Mouse (Mus musculus): ENCODE measurements around the gene Foxk1. TPM values are rescaled to one million over a fixed set of nuclear protein-coding genes. Genes with fewer than 3 reads are reported as not detected.

Gene Foxk1
- polyA plus RNA-seq, 1 experiment from 2014 or later: 6.0 TPM

DNA sequence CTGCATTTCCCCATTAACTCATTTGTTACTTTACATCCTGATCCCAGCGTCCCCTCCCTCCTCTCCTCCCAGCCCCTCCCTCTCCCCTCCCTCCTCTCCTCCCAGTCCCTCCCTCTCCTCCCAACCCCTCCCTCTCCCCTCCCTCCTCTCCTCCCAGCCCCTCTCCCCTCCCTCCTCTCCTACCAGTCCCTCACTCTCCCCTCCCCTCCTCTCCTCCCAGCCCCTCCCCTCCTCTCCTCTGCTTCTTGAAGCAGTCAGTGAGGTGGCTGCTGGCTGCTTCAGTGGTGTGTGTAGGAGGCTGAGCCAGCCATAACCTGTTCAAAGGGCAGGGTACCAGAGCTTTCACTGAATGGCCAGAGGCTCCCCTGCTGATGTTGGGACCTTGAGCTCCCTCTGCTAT, 50.5 kb downstream of the Foxk1 start:
- H3K4me1 ChIP-seq: peaks cover 12% of the 10 kb centered on the region
- no peak overlapping the region for H3K27ac ChIP-seq (replicated peaks)
- no peaks in the 10 kb centered on the region for H3K27me3 ChIP-seq (replicated peaks)
- 0% methylated on average over 1 of the region's 1 CpGs for WGBS
- H3K36me3 ChIP-seq: peaks cover 53% of the 10 kb centered on the region
- no peak overlapping the region for H3K4me2 ChIP-seq
- H3K9me3 ChIP-seq (replicated peaks): no peaks in the 10 kb centered on the region
- no peak for ATAC-seq (ENCODE audit: low FRiP score)
- no peak overlapping the region for H3K9ac ChIP-seq (replicated peaks)
- no peak overlapping the region for H3K4me3 ChIP-seq (replicated peaks)

DNA sequence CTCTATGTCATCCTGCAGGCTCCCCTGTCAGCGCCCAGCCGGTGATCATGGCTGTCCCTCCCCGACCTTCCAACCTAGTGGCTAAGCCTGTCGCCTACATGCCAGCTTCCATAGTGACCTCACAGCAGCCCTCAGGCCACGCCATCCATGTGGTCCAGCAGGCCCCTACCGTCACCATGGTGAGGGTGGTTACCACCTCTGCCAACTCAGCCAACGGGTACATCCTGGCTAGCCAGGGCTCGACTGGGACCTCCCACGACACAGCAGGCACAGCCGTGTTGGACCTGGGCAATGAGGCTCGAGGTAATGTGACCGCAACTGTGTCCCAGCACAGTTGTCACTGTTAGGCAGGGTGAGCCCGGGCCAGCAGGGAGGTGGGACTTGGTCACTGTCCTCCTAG, 52.4 kb downstream of the Foxk1 start:
- Histone ChIP-seq H3K4me2 (no peak overlapping the region), H3K9me3 (replicated peaks) (no peaks in the 10 kb centered on the region), H3K9ac (replicated peaks) (no peak overlapping the region), H3K27me3 (replicated peaks) (no peaks in the 10 kb centered on the region), H3K36me3 (peaks cover 73% of the 10 kb centered on the region), H3K27ac (replicated peaks) (no peak overlapping the region), H3K4me1 (no peaks in the 10 kb centered on the region), H3K4me3 (replicated peaks) (no peak overlapping the region)
- 94% methylated on average over 13 of the region's 13 CpGs for WGBS
- no peak for ATAC-seq (ENCODE audit: low FRiP score)

DNA sequence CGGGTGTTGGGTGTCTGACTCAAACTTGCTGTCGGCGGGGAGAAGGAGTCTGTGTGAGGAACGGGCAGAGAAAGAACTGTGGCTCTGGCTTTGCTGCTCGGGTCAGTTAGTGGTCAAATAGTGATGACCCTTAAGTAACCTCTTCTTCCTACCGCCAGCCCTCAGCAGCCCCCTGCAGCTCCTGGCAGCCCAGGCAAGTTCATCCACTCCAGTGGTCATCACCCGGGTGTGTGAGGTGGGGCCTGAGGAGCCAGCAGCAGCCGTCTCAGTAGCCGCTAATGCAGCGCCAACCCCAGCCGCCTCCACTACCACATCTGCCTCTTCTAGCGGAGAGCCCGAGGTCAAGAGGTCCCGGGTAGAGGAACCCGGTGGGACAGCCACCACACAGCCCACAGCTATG, 55.0 kb downstream of the Foxk1 start:
- H3K36me3 ChIP-seq: peaks cover 58% of the 10 kb centered on the region
- H3K4me2 ChIP-seq: no peak overlapping the region
- WGBS: 66% methylated on average over 15 of the region's 15 CpGs
- no peak overlapping the region for H3K27ac ChIP-seq (replicated peaks)
- H3K9me3 ChIP-seq (replicated peaks): no peaks in the 10 kb centered on the region
- no peak overlapping the region for H3K4me3 ChIP-seq (replicated peaks)
- no peak for ATAC-seq (ENCODE audit: low FRiP score)
- H3K9ac ChIP-seq (replicated peaks): no peak overlapping the region
- no peaks in the 10 kb centered on the region for H3K4me1 ChIP-seq
- no peaks in the 10 kb centered on the region for H3K27me3 ChIP-seq (replicated peaks)

DNA sequence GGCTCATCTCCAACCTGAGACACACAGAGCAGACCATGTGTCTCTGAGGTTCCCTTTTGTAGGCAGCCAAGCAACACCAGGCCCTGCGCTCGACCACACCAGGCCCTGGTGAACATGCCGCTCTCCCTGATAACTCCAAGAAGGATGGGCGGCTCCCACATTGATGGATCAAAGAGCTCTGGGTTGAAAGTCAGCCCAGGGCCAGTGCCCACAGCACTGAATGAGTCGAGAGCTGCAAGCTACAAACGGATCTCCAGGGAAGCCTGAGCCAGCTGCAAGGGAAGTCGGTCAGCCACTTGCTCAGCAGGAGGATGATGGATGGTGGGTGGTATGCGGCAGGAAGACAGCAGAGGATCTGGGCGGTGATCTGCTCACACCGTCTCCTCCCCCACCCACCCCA, 56.0 kb downstream of the Foxk1 start:
- H3K9ac ChIP-seq (replicated peaks): no peak overlapping the region
- 65% methylated on average over 10 of the region's 10 CpGs for WGBS
- peaks cover 56% of the 10 kb centered on the region for H3K36me3 ChIP-seq
- H3K4me3 ChIP-seq (replicated peaks): no peak overlapping the region
- H3K4me1 ChIP-seq: no peaks in the 10 kb centered on the region
- H3K27ac ChIP-seq (replicated peaks): no peak overlapping the region; the same call in 1 of the 2 replicates
- ATAC-seq (ENCODE audit: low FRiP score): no peak
- no peaks in the 10 kb centered on the region for H3K9me3 ChIP-seq (replicated peaks)
- H3K27me3 ChIP-seq (replicated peaks): no peaks in the 10 kb centered on the region
- no peak overlapping the region for H3K4me2 ChIP-seq

DNA sequence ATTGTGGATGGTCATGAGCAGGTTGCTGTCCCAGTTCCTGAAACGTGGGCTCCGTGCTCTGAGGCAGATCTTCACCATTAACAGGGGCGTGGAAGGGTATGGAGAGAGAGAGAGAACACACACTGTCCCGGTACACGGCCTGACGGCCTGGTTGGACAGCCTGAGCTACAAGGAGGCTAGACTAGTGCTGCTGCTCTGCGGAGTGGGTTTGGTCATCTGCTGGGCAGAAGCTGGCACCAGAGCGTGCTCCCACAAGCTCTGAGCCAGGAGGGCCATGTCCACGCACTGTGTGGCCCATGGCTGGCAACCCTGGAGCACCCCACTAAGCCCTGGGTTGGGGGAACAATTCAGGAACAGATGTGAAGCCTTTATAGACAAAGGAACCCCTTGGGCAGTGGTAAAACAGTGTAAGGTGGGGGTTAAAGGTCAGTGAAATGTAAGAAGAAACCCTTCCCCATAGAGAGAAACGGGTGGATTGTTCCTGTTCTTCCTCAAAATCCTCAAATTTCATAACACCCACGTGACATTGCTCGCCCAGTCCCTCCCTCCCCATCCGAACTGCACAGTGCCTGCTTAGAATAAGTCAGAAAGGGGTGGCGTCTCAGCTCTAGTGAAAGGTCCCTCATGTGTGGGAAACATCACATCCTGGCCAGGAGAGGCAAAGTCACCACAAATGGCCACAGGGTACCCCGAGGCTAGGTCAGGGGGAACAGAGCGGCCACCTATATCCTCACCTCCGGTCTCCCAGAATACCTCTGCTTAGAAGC, 57.7 kb downstream of the Foxk1 start:
- Histone ChIP-seq H3K27ac (replicated peaks) (no peak overlapping the region), H3K4me3 (replicated peaks) (no peak overlapping the region), H3K27me3 (replicated peaks) (no peaks in the 10 kb centered on the region), H3K9me3 (replicated peaks) (no peaks in the 10 kb centered on the region), H3K9ac (replicated peaks) (no peak overlapping the region), H3K4me1 (peaks cover 7% of the 10 kb centered on the region), H3K4me2 (no peak overlapping the region), H3K36me3 (peaks cover 45% of the 10 kb centered on the region)
- 93% methylated on average over 17 of the region's 17 CpGs for WGBS
- ATAC-seq (ENCODE audit: low FRiP score): no peak

DNA sequence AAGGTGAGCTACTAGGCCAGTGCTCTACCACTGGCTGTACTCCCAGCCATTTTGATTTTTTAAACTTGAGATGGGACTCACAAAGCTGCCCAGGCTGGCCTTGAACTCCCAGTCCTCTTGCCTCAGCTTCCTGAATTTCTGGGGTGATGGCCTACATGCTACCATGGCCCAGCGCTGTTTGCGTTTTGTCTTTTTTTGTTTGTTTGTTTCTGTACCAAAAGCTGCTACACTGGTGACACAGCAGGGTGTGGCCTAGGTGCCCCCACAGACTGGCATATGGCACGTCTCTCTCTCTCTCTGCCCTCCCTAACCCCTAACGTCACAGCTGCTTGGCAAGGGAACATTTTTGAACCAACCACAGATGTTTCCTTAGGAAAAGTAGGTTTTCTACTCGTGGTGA, 58.5 kb downstream of the Foxk1 start:
- H3K9ac ChIP-seq (replicated peaks): no peak overlapping the region
- H3K27me3 ChIP-seq (replicated peaks): no peaks in the 10 kb centered on the region
- no peak for ATAC-seq (ENCODE audit: low FRiP score)
- H3K4me1 ChIP-seq: peaks cover 15% of the 10 kb centered on the region
- H3K27ac ChIP-seq (replicated peaks): no peak overlapping the region
- no peak overlapping the region for H3K4me3 ChIP-seq (replicated peaks)
- WGBS: 75% methylated on average over 5 of the region's 5 CpGs
- no peak overlapping the region for H3K4me2 ChIP-seq
- H3K9me3 ChIP-seq (replicated peaks): no peaks in the 10 kb centered on the region
- H3K36me3 ChIP-seq: peaks cover 37% of the 10 kb centered on the region

DNA sequence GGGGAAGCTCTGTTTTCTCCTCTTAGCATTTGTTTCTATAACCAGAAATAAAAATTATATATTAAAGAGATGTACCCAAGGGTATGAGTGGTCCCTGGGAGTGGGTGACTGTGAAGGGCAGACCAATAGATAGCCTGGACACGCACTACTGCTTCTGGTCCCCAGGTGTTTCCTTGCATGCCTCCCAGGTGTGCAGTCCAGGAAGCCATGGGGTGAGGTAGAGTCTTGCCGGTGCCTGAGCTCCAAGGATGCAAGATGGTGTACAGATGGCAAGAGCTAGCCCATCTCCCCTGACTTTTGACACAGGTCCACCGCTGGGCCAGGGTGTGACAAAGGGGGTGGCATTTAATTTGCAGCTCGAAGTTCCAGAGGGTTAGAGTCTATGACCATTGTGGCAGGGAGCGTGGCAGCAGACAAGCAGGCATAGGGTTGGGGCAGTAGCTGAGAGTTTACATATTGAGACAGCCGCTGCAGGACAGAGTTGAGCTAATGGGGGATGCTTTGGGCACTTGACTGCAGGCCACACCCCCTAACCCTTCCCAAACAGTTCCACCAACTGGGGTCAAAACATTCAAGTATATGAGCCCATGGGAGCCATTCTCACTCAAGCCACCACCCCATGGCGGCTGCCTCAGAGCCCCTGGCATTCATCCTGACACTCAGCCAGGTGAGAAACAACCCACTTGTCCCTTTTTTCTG, 60.8 kb downstream of the Foxk1 start:
- ATAC-seq (ENCODE audit: low FRiP score): no peak
- H3K4me1 ChIP-seq: peaks cover 19% of the 10 kb centered on the region
- WGBS: 97% methylated on average over 7 of the region's 7 CpGs

DNA sequence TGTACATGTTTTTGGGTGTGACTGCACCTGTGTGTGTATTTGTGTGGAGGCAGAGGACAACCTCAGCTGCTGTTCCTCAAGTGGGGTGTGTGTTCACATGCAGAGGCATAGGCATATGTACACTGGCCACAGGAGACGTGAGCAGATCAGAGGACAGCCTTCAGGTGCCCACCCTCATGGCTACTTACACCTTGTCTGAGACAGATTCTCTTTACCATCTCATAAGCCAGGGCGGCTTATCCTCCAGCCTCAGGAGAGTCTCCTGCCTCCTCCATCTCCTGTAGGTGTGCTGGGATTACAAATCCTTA, 61.3 kb downstream of the Foxk1 start:
- H3K36me3 ChIP-seq: peaks cover 14% of the 10 kb centered on the region
- H3K4me3 ChIP-seq (replicated peaks): no peak overlapping the region
- WGBS: 88% methylated on average over 2 of the region's 2 CpGs
- no peaks in the 10 kb centered on the region for H3K27me3 ChIP-seq (replicated peaks)
- no peaks in the 10 kb centered on the region for H3K9me3 ChIP-seq (replicated peaks)
- peaks cover 19% of the 10 kb centered on the region for H3K4me1 ChIP-seq
- no peak for ATAC-seq (ENCODE audit: low FRiP score)
- H3K9ac ChIP-seq (replicated peaks): no peak overlapping the region
- H3K27ac ChIP-seq (replicated peaks): no peak overlapping the region
- H3K4me2 ChIP-seq: no peak overlapping the region

More for the DNA sequence above, 60.8 kb downstream of the Foxk1 start:
- Histone ChIP-seq H3K9me3 (replicated peaks) (no peaks in the 10 kb centered on the region), H3K36me3 (peaks cover 19% of the 10 kb centered on the region), H3K27ac (replicated peaks) (no peak overlapping the region), H3K9ac (replicated peaks) (no peak overlapping the region), H3K27me3 (replicated peaks) (no peaks in the 10 kb centered on the region), H3K4me2 (no peak overlapping the region), H3K4me3 (replicated peaks) (no peak overlapping the region)

DNA sequence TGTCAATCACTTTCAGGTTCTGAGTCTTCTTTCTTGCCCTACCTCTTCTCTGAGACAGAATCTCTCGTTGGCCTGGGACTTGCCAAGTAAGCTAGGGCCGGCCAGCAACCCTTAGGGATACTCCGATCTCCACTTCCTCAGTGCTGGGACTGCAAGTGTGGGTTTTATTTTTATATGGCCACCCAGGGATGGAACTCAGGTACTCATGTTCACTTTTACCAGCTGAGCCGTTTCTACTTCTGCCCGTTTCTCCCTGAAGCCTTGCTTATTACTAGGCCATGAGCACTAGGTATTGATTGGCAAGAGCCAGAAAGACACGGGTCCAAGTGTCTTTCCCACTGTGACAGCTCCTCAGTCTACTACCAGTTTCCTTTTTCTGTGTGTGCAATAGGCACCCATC, 61.7 kb downstream of the Foxk1 start:
- H3K4me3 ChIP-seq (replicated peaks): peak overlapping the region; percentile 79
- peak overlapping the region; percentile 89 for H3K4me2 ChIP-seq
- peak overlapping the region; percentile 86 for H3K27ac ChIP-seq (replicated peaks)
- no peaks in the 10 kb centered on the region for H3K9me3 ChIP-seq (replicated peaks)
- ATAC-seq (ENCODE audit: low FRiP score): no peak
- H3K9ac ChIP-seq (replicated peaks): peak overlapping the region; percentile 48
- 86% methylated on average over 6 of the region's 6 CpGs for WGBS
- H3K27me3 ChIP-seq (replicated peaks): no peaks in the 10 kb centered on the region
- H3K4me1 ChIP-seq: peaks cover 19% of the 10 kb centered on the region
- peaks cover 14% of the 10 kb centered on the region for H3K36me3 ChIP-seq

DNA sequence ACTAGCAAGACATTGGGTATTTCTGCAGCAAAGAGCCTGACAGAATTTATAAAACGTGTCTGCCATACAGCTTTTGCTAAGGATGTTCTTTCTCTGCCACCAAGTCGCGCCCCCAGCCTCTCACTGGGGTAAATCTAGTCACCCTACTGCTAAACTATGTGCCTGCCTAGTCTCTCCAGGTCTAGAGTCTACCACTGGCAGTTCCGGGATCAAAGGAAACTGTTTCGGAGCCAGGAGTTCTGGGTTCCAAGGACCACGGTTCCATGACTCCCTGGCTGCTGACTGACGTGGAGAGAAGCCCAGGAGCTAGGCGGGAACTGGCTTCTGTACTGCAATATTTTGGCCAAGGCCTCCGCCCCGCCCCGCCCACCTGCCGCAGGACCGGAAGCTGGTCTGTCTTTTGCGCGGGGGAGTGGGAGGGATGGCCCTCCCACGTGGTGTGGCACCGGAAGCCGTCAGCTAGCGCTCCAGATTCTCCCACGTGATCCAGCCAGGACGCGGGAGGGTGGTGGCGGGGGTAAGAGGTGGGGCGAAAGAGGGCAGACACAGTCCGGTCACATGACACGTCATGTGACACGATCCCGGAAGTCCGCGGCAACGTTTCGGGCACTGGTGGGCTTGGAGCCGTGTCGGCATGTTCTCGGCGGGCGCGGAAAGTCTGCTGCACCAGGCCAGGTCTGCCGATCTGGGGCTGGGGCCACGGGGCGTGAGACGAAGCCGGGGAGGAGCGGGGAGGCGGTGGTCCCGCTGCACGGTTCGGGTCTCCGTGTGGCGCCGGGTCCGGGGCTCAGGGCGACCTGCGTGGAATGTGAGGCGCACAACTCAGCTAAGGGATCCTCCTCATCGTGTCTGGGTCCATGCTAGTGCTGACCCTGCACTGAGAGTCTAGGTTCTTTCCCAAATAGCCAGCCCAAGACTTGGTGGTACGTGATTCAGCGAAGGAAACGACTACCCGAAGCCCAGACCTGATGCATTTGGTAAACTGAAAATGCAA, 62.5 kb downstream of the Foxk1 start, which contains the start of gene Ap5z1:
Ap5z1 (plus strand) TSS at position 484 of the 994 bp plus-strand sequence.
- H3K9ac ChIP-seq (replicated peaks): peak within 1 kb of the TSS; percentile 56
- H3K9me3 ChIP-seq (replicated peaks): no peaks in the 10 kb centered on the region
- peaks cover 19% of the 10 kb centered on the region for H3K4me1 ChIP-seq
- ATAC-seq (ENCODE audit: low FRiP score): peak; percentile 92
- H3K27me3 ChIP-seq (replicated peaks): no peaks in the 10 kb centered on the region
- H3K4me3 ChIP-seq (replicated peaks): peak within 1 kb of the TSS; percentile 79
- peaks cover 14% of the 10 kb centered on the region for H3K36me3 ChIP-seq
- peak within 1 kb of the TSS; percentile 89 for H3K4me2 ChIP-seq
- H3K27ac ChIP-seq (replicated peaks): peak within 1 kb of the TSS; percentile 86
- WGBS: 2% methylated on average over 60 of the region's 60 CpGs

DNA sequence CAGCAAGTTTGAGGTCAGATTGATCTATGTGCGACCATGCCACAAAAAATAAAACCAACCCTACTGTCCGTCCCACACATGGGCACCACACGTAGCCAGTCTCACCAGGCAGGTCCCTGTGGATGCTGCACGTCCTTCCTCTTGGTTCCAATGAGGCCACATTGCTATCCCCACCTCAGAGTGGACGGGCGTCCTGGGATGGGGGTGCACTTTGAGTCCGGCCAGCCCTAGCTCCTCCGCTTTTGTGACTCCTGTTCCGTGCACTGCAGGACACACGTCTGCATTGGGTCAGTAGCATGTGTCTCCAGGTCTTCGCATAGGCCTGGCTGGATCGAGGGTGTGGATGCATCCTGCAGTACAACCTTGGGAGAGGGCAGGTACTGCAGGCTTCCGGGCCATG, 67.1 kb downstream of the Foxk1 start:
- H3K9ac ChIP-seq (replicated peaks): no peak overlapping the region
- H3K9me3 ChIP-seq (replicated peaks): no peaks in the 10 kb centered on the region
- H3K27ac ChIP-seq (replicated peaks): no peak overlapping the region
- H3K4me2 ChIP-seq: no peak overlapping the region
- H3K27me3 ChIP-seq (replicated peaks): no peaks in the 10 kb centered on the region
- H3K4me1 ChIP-seq: peaks cover 16% of the 10 kb centered on the region
- peaks cover 30% of the 10 kb centered on the region for H3K36me3 ChIP-seq
- H3K4me3 ChIP-seq (replicated peaks): no peak overlapping the region
- no peak for ATAC-seq (ENCODE audit: low FRiP score)
- 95% methylated on average over 13 of the region's 13 CpGs for WGBS
